Mouse (Mus musculus) brain, adult 10 weeks (tissue): ENCODE data around the gene Mucl1. TPM values are rescaled to one million over a fixed set of nuclear protein-coding genes. Genes with fewer than 3 reads are reported as not detected.

Source experiments
- polyA plus RNA-seq: library from polyadenylated mRNA; stranded (reverse); fragments of 350-450 nt; fragmentation: Illumina TruSeq; extraction: RNeasy Lipid Tissue Mini Kit (QIAGEN cat#74804); gene quantifications from one replicate; pipeline ENCODE4 v1.2.3, GENCODE M21; 2015; ENCODE audit warnings: low read depth, low replicate concordance

Gene Mucl1
- polyA plus RNA-seq: not detected

DNA sequence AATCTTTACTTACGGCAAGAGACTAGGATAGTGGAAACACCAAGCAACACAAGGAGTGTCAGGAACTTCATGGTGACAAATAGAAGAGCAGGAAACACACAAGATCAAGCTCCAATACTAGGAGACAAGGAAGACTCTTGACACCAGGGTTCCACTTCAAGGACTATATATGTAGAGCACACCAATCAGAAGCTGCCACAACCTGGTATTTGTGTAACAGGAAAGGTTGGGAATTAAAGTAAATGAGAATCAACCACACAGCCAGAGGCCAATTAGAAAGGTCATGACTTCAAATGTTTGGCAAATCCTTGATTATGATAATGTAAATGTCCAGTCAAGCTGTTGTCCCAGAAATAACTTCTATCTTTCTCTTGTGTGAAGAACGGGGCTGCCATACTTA is at the start of gene Mucl1:
Gene Mucl1 (minus strand): TSS at position 101 of the 400 bp plus-strand sequence.

Other genes starting within 250 kb of the Mucl1 start
- gene Ppp1r1a, start 217.5 kb downstream of the Mucl1 start, polyA plus RNA-seq: 185 TPM
- 0.91 TPM for gene Glycam1, start 190.4 kb downstream of the Mucl1 start, polyA plus RNA-seq
- not detected for gene Mucl2, start 143.8 kb upstream of the Mucl1 start, polyA plus RNA-seq